Mouse (Mus musculus) CH12.LX (cell line): Measurements from ENCODE around the gene Dgcr2. TPM values are rescaled to one million over a fixed set of nuclear protein-coding genes. Genes with fewer than 3 reads are reported as not detected.

Source experiments
- DNase-seq: peaks from one replicate; pipeline ENCODE4 v3.0.0-alpha.2; 2013; ENCODE audit errors: extremely low read depth
- H3K27ac ChIP-seq: 2 replicates; pipeline ENCODE4 v1.5.1; 2012; ENCODE audit warnings: low read depth, mild to moderate bottlenecking, control low read depth, moderate library complexity; ENCODE audit not compliant: insufficient read depth
- H3K27me3 ChIP-seq: replicated peaks from 2 replicates; pipeline ENCODE3; 2012; ENCODE audit warnings: inconsistent platforms
- H3K36me3 ChIP-seq, 2 experiments: replicated peaks in 1 of 2; 2 replicates each; pipeline versions ENCODE3 to v1.6.1; 2012; ENCODE audit warnings: inconsistent platforms in 1 of 2, low read length in 1 of 2, mild to moderate bottlenecking in 1 of 2, mixed read lengths in 1 of 2, moderate library complexity in 1 of 2; ENCODE audit not compliant: control insufficient read depth in 1 of 2, insufficient read depth in 1 of 2
- H3K4me1 ChIP-seq, 2 experiments: 2 replicates each; pipeline ENCODE4 v1.6.1; 2012; ENCODE audit warnings: inconsistent platforms in 1 of 2, moderate library complexity in 1 of 2; ENCODE audit not compliant: insufficient read depth in 2 of 2, control insufficient read depth in 1 of 2
- H3K4me2 ChIP-seq: 2 replicates; pipeline ENCODE4 v1.6.1; 2012; ENCODE audit warnings: low read depth, mild to moderate bottlenecking, control low read depth; ENCODE audit not compliant: poor library complexity, insufficient read depth, severe bottlenecking
- H3K4me3 ChIP-seq, 3 experiments: fragments of 150-350 bp in 1 of 3; sonication (generic) in 1 of 3; replicated peaks in 1 of 3; 2 replicates each; pipeline versions ENCODE3 to v1.5.1; 2011 to 2012; ENCODE audit warnings: low read depth in 2 of 3, low read length in 2 of 3, mild to moderate bottlenecking in 2 of 3, moderate library complexity in 2 of 3, control low read depth in 1 of 3, improper control_type of control experiment in 1 of 3, inconsistent platforms in 1 of 3, mixed read lengths in 1 of 3; ENCODE audit not compliant: poor library complexity in 1 of 3
- H3K79me2 ChIP-seq: replicated peaks from 2 replicates; pipeline ENCODE4 v1.6.1; 2012; ENCODE audit warnings: mild to moderate bottlenecking, moderate library complexity; ENCODE audit not compliant: control insufficient read depth, poor library complexity, insufficient read depth, severe bottlenecking; ENCODE audit errors: extremely low read depth
- H3K9ac ChIP-seq: 2 replicates; pipeline ENCODE4 v1.6.1; 2012; ENCODE audit warnings: low read depth, mild to moderate bottlenecking, control low read depth, moderate library complexity; ENCODE audit not compliant: insufficient read depth
- H3K9me3 ChIP-seq: replicated peaks from 2 replicates; pipeline ENCODE3; 2012; ENCODE audit warnings: low read length, inconsistent platforms, mixed read lengths
- CHD1 ChIP-seq: IDR thresholded peaks from 2 replicates; pipeline ENCODE4 v1.6.1; 2012; ENCODE audit warnings: low read depth, low read length, improper control_type of control experiment, inconsistent platforms
- E2F4 ChIP-seq: IDR thresholded peaks from 2 replicates; pipeline ENCODE4 v1.6.1; 2011; ENCODE audit warnings: low read depth, low read length, improper control_type of control experiment; ENCODE audit not compliant: insufficient replicate concordance
- EP300 ChIP-seq: IDR thresholded peaks from 2 replicates; pipeline ENCODE4 v1.6.1; 2011; ENCODE audit warnings: low read length, improper control_type of control experiment
- JUND ChIP-seq: conservative IDR thresholded peaks from 2 replicates; pipeline ENCODE4 v1.6.1; 2011; ENCODE audit warnings: low read depth, low read length, improper control_type of control experiment
- MAFK ChIP-seq: IDR thresholded peaks from 2 replicates; pipeline ENCODE4 v1.6.1; 2011; ENCODE audit warnings: low read length, improper control_type of control experiment; ENCODE audit not compliant: insufficient replicate concordance
- MAZ ChIP-seq: IDR thresholded peaks from 2 replicates; pipeline ENCODE4 v1.6.1; 2012; ENCODE audit warnings: low read depth, mild to moderate bottlenecking, inconsistent platforms, low read length, improper control_type of control experiment, moderate library complexity
- MEF2A ChIP-seq: IDR thresholded peaks from 2 replicates; pipeline ENCODE4 v1.6.1; 2014; ENCODE audit warnings: low read depth, mild to moderate bottlenecking, inconsistent platforms, low read length, improper control_type of control experiment, borderline replicate concordance
- MXI1 ChIP-seq: IDR thresholded peaks from 2 replicates; pipeline ENCODE4 v1.6.1; 2011; ENCODE audit warnings: mild to moderate bottlenecking, low read depth, low read length, improper control_type of control experiment
- NRF1 ChIP-seq: IDR thresholded peaks from 2 replicates; pipeline ENCODE4 v1.6.1; 2014; ENCODE audit warnings: low read depth, mild to moderate bottlenecking, inconsistent platforms, low read length, improper control_type of control experiment, moderate library complexity
- PAX5 ChIP-seq: IDR thresholded peaks from 2 replicates; pipeline ENCODE4 v1.6.1; 2012; ENCODE audit warnings: low read length, inconsistent platforms, mixed read lengths
- POLR2A ChIP-seq: IDR thresholded peaks from 2 replicates; pipeline ENCODE4 v1.6.1; 2011; ENCODE audit warnings: low read depth, mild to moderate bottlenecking, improper control_type of control experiment, low read length
- RAD21 ChIP-seq: IDR thresholded peaks from 2 replicates; pipeline ENCODE4 v1.6.1; 2011; ENCODE audit warnings: low read depth, mild to moderate bottlenecking, low read length, improper control_type of control experiment, moderate library complexity
- ZC3H11A ChIP-seq: IDR thresholded peaks from 2 replicates; pipeline ENCODE4 v1.6.1; 2012; ENCODE audit warnings: low read depth, mild to moderate bottlenecking, inconsistent platforms, low read length, improper control_type of control experiment
- dilution Hi-C: fragments of 300-500 bp; cut with MboI; formaldehyde crosslinking; loops from 2 replicates; pipeline ENCODE4 v1.14.3; 2020; ENCODE audit warnings: low sequenced_read_pairs; ENCODE audit not compliant: extremely low pct_unique_long_range_greater_than_20kb, extremely low pct_ligation_motif_present
- in situ Hi-C: fragments of 300-500 bp; cut with MboI; formaldehyde crosslinking; loops from 3 replicates; pipeline ENCODE4 v1.14.3; 2019; ENCODE audit warnings: low sequenced_read_pairs, low pct_ligation_motif_present, low pct_unique_long_range_greater_than_20kb, mixed read lengths
- polyA plus RNA-seq: library from polyadenylated mRNA; unstranded; fragments of >175 nt; gene quantifications from 2 replicates; pipeline ENCODE4 v1.2.1, GENCODE M21; 2012; ENCODE audit warnings: low read depth; ENCODE audit not compliant: insufficient read length
- total RNA-seq, 2 experiments: library from RNA; depleted of rRNA; stranded (reverse); fragments of 300-350 nt in 1 of 2; fragments of >200 nt in 1 of 2; gene quantifications; 2 replicates each; pipeline ENCODE4 v1.2.3; 2012 to 2014

The Dgcr2 gene
- total and polyA plus RNA-seq, 3 experiments = 41.5 to 54.8 (median 48.0) TPM

GRCm38 (mm10) chr16:17834543-17834942 lies 63.8 kb downstream of the Dgcr2 start:
- Histone ChIP-seq H3K9ac (no peak overlapping the region), H3K79me2 (no peaks in the 10 kb centered on the region), H3K27me3 (no peaks in the 10 kb centered on the region), H3K27ac (no peak overlapping the region), H3K36me3 (peaks cover 0 to 20% of the 10 kb centered on the region in 2 experiments), H3K4me1 (no peaks in the 10 kb centered on the region), H3K9me3 (peaks cover 4% of the 10 kb centered on the region), H3K4me3 (no peak overlapping the region), H3K4me2 (no peak overlapping the region)
- in situ Hi-C loops = no loop called here
- TF ChIP-seq PAX5 = no peak
- no peak for TF ChIP-seq MAFK
- TF ChIP-seq ZC3H11A = no peak
- no peak for TF ChIP-seq POLR2A
- TF ChIP-seq MEF2A = no peak
- TF ChIP-seq EP300 = no peak
- TF ChIP-seq CHD1 = no peak
- no peak for TF ChIP-seq RAD21
- dilution Hi-C loops = no loop called here
- DNase-seq = no peak

- in situ Hi-C loops = no loop called here
- H3K9me3 ChIP-seq = peaks cover 4% of the 10 kb centered on the region
- H3K36me3 ChIP-seq = peaks cover 0 to 16% of the 10 kb centered on the region in 2 experiments
- no peaks in the 10 kb centered on the region for H3K27me3 ChIP-seq
- H3K4me2 ChIP-seq = no peak overlapping the region
- H3K4me3 ChIP-seq = no peak overlapping the region
- TF ChIP-seq E2F4 (no peak), MXI1 (no peak), JUND (no peak)
- no peaks in the 10 kb centered on the region for H3K79me2 ChIP-seq
- dilution Hi-C loops = no loop called here
- DNase-seq = no peak
- no peak overlapping the region for H3K27ac ChIP-seq
- H3K4me1 ChIP-seq = no peaks in the 10 kb centered on the region
- H3K9ac ChIP-seq = no peak overlapping the region
Measured at GRCm38 (mm10) chr16:17833681-17834399, 64.5 kb downstream of the Dgcr2 start.

GRCm38 (mm10) chr16:17833321-17833680 lies 65.1 kb downstream of the Dgcr2 start:
- no peak for DNase-seq
- in situ Hi-C loops = no loop called here
- no peak for TF ChIP-seq MAZ
- no peak for TF ChIP-seq RAD21
- TF ChIP-seq NRF1 = no peak
- TF ChIP-seq MAFK = no peak
- TF ChIP-seq, all 38 proteins: peak for 0
- H3K27me3 ChIP-seq = no peaks in the 10 kb centered on the region
- dilution Hi-C loops = no loop called here
- no peaks in the 10 kb centered on the region for H3K4me1 ChIP-seq
- no peak overlapping the region for H3K4me2 ChIP-seq
- H3K79me2 ChIP-seq = no peaks in the 10 kb centered on the region
- H3K27ac ChIP-seq = no peak overlapping the region
- H3K9ac ChIP-seq = no peak overlapping the region
- no peak overlapping the region for H3K4me3 ChIP-seq
- peaks cover 0 to 11% of the 10 kb centered on the region in 2 experiments for H3K36me3 ChIP-seq
- H3K9me3 ChIP-seq = peaks cover 4% of the 10 kb centered on the region
